Mouse (Mus musculus): ENCODE results near the gene Mgat4e. TPM values are rescaled to one million over a fixed set of nuclear protein-coding genes. Genes with fewer than 3 reads are reported as not detected.

Gene Mgat4e
- polyA plus RNA-seq, 2 experiments from 2014 or later, result not detected

DNA sequence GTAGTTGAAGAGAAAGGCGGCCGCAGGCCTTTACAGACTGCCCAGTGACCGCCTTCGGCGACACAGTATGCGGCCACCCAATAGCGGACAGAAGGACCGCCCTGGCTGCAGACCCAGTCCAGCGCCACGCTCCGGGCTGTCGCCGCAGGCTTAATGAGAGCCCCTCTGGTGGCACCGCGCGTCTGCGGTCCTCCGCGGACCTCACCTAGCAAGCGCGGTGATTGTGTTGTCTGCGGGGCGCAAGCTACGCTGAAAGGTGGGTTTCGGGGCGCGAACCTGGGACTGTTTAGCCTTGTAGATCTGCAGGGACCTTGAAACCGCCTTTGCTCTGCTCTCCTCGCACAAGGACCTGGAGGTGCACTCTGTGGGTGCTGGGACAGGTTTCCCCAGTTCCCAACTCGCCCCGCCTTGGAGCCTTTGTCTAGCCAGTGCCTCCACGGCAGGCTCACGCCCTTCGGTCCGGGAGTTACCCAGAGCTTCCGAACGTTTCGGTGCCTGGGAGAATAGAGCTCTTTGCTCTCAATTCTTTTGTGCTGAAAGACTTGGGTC lies 36.1 kb downstream of the Mgat4e start:
- no peak for ATAC-seq

DNA sequence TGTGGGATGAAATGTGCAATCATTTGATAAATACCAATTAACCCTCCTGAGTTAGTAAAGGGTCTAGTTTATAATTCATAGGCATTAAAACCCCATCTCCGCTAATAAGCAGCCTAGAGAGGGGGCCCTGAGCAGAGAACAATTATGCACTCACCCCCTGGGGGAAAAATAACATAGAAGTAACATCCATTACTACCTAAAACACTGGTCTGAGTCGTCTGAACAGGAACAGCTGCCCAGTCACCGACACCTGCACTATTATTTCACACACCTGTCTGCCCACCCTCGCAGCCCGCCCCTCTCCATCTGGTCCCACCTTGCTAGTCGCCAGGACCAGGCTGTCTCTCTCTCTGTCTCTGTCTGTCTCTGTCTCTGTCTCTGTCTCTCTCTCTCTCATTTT lies 36.9 kb downstream of the Mgat4e start:
- ATAC-seq, result no peak

DNA sequence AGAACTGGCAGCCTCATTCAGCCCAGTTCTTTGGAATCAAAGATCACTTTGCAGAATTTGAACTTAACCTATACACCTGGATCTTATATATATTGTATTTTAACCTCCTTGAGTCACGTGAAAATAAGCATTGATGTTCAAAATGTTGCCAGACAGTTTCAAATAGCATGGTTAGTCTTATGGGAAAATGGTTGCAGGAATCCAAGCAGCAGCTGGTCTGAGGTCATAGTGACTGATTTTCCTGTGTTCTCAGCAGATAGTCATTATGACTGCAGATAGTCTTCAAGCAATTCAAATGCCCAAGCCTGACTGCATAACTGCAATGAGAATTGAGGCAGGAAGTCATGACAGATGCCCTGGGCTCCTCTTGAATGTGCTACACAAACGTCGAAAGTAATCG lies 37.3 kb downstream of the Mgat4e start:
- ATAC-seq, result no peak

DNA sequence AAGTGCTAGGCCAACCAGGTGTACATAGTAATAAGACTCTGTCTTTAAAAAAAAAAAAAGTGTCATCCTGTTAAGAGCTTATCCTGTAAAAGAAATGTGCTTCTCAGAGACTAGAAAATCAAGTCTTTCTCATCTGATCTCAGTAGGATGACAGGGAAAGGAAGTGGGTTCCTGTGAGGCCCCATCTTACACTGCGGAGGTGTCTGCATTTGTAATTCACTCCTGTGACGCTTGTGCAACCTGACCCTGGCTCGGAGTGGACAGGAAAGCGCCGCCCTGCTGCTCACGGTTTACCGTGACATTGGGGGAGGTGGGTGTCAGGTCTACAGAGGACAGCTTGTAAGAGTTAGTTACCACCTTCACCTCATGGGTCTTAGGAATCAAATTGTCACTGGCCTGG lies 39.5 kb downstream of the Mgat4e start:
- ATAC-seq, result peak; percentile 94

DNA sequence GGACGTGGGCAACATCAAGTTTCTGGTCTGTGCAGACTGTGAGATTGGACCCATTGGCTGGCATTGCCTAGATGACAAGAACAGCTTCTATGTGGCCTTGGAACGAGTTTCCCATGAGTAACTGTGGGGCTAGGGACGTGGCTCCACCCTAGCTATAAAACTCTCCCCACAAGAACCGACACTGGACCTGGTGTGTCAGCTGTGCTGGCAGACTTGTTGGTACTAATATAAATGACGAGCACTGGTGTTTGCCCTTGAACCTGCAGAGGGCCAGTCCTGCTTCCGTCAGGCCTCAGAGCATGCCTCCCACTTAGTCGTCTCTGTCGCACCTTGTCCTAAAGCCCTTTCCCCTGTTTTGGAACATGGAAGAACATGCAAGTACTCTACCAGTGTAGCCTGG lies 43.3 kb downstream of the Mgat4e start:
- no peak for ATAC-seq

DNA sequence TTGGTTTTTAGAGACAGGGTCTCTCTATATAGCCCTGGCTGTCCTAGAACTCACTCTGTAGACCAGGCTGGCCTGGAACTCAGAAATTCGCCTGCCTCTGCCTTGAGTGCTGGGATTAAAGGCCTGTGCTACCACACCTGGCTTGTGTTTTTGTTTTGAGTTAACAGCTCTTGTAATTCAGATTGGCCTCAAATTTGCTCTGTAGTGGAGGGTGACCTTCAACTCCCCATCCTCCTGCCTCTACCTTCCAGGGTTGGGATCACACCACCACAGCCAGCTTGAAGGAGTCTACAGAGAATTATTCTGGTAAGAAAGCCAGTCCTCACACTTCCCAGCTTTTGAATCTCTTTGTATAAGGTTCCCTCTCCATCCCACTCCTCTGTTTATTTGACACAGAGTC lies 48.6 kb downstream of the Mgat4e start:
- no peak for ATAC-seq

DNA sequence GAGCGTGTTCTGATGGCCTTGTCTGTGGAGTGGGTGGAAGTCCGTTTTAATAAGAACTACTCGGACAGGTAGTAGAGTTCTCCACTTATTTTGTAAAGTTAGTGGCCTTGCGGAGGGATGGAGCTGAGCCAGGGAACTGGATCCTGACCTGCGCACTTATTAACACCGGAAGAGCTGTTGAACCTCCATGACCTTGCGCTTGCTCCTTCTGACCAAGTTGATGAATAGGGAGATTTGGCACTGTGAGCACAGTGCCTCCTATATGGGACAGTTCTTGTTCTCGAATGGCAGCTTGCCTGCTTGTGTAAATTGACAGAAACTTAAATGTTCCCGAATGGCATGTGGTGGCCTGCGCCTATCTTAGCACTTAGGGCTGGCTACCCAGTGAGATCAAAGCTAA lies 53.5 kb downstream of the Mgat4e start:
- no peak for ATAC-seq

DNA sequence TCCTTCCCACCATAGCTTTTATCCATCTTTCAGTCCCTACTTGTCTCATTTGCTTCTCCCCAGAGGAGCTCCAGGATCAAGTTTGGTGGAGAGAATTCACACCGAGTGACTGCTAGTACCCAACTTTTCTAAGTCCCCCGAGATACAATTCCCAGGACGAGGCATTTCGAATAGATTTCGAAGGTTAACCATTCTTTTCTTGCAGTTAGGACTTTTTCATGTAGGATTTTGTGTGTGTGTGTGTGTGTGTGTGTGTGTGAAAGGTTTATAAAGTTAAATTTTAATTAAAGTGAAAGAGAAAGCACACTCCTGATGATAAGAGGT lies 54.3 kb downstream of the Mgat4e start:
- ATAC-seq, result no peak

DNA sequence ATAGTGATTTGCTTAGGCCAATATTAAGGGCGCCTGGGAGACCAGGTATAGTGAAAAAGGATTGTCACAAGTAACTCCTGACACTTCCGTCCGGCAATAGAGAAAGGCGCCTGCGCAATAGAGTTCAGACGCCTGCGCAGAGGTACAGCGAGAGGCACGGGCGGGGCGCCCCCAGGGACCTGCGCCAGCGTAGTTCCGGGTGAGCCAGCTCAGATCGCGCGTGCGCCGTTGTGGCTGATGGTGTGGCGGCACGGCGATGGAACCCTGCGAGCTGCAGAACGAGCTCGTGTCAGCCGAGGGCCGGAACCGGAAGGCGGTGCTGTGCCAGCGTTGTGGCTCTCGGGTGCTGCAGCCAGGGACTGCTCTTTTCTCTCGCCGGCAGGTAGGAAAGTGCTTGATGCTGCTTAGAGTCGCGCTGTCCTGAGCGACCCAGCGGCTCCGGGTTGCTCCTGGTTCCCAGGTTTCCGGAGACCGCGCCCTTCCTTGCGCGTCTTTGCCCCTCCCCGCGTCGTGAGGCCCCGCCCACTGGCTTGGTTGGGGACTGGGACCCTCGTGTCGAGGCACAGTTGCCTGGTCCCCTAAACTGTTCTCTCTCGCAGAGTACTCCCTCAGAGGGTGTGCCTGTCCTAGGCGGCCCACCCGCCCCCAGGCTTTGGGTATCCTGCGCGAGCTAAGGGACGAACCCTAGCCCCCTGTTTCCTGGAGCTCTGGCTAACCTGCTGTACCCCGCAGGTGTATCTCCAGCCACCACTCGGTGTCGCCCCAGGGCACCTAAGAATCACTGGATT lies 54.9 kb downstream of the Mgat4e start, which contains the start of gene Rabif:
Rabif (plus strand) TSS at position 221 of the 788 bp plus-strand sequence.
- peak; percentile 96 for ATAC-seq

DNA sequence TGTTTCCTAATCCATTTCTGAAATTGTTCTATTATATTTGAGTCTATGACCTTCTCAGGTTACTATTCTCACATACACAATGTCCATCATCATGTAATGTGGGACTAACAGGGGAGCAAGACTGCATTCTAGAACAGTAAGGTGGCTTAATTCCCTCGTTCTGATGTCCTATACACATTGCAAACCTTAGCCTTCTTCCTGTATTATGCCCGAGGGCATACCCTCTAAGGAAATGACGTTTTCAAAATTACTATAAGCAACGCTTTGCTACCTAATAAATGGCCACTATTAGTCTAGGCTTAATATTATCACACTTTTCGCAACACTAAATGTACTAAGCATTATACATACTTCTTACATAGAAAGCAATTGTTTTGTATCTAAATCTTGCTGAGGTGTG lies 55.5 kb downstream of the Mgat4e start:
- no peak for ATAC-seq

DNA sequence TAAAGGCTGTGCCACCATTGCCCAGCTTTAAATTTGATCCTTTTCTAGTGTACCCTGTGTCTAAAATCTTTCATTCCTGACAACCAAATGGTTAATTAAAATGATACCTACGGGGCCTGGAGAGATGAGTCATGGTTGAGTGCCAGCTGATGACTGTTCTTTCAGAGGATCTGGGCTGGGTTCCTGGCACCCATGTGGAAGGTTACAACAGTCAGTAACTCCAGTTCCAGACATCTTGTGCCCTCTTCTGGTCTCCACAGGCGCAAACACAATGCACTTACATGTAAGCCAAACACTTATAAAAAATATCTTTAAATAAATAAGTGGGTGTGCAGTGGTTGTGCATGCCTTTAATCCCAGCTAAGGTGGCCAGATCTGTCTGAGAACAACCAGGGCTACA lies 56.0 kb downstream of the Mgat4e start:
- ATAC-seq, result no peak

DNA sequence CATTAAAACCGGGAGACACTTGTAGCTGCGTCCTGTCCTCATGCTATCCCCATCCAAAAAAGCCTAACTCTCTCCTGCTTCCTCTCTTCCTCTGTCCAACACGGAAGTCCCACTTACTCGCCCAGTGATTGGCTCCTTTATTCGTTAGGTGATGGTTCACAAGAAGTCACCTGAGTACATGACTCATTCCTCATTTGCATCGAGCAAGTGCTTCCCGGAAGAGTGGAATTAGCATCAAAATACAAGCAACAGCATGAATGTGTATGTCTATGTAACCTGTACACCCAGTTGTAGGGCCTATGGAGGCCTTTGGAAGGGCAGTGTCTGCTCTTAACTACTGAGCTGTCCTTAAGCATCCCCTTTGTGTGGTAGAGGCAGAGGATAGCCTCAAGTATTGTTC lies 57.2 kb downstream of the Mgat4e start:
- ATAC-seq, result no peak

Other genes with a start within 250 kb of the Mgat4e start
- under 1 TPM in 1 of 2 experiments, not detected in 1; 0.15 TPM for gene Ppfia4, start 216.8 kb downstream of the Mgat4e start, polyA plus RNA-seq (2017; shearing (Covaris generic))
- 10 to 100 TPM; 23.6 to 33.3 TPM for gene Tmem183a, start 187.7 kb downstream of the Mgat4e start, polyA plus RNA-seq (2017; shearing (Covaris generic))
- not detected for gene 4933406M09Rik, start 163.7 kb downstream of the Mgat4e start, polyA plus RNA-seq (2017; shearing (Covaris generic))
- gene Cyb5r1, start 144.1 kb downstream of the Mgat4e start, polyA plus RNA-seq (2017; shearing (Covaris generic)), result 10 to 100 TPM; 17.0 to 17.1 TPM
- gene Adipor1, start 134.3 kb downstream of the Mgat4e start, polyA plus RNA-seq (2017; shearing (Covaris generic)), result 10 to 100 TPM; 32.7 to 33.2 TPM
- gene Klhl12, start 94.2 kb downstream of the Mgat4e start, polyA plus RNA-seq (2017; shearing (Covaris generic)), result 10 to 100 TPM; 10.7 to 12.2 TPM
- gene Rabif, start 55.0 kb downstream of the Mgat4e start, polyA plus RNA-seq (2017; shearing (Covaris generic)), result 10 to 100 TPM; 34.2 to 42.6 TPM
- gene Kdm5b, start 10.5 kb upstream of the Mgat4e start, polyA plus RNA-seq (2017; shearing (Covaris generic)), result 10 to 100 TPM; 10.5 to 11.4 TPM
- gene Syt2, start 97.0 kb upstream of the Mgat4e start, polyA plus RNA-seq (2017; shearing (Covaris generic)), result under 1 TPM; 0.09 TPM